Mouse (Mus musculus) stomach, postnatal 0 days (tissue): ENCODE results near the gene BB287469.
"Not testable (repeated sequence)": the region's sequence is repeated elsewhere in the genome, so short reads cannot be mapped to it uniquely, and the experiment has no call there.

Source experiments
- CTCF ChIP-seq: IDR thresholded peaks from 2 replicates; pipeline ENCODE4 v1.5.1; 2016; ENCODE audit warnings: antibody characterized with exemption, low read depth, mild to moderate bottlenecking, moderate library complexity
- EP300 ChIP-seq: optimal IDR thresholded peaks from 2 replicates; pipeline ENCODE3; 2016; ENCODE audit warnings: antibody characterized with exemption

DNA sequence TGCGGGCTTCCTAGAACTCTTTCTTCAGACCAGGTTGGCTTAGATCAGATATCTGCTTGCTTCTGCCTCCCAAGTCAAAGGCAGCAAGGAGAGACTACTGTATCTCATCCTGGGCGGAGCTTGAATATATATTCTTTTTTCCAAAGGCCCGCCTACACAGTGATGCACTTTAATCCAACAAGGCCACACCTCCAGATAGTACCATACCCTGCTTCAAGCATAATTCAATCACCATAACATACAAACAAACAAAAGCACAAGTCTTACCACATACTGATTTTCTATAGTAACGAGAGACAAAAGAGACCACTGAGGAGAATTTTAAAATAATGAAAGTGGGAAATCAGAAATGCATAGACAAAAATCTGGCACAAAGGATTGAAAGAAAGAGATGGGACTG lies 40.7 kb upstream of the BB287469 start, which contains the start of gene Gm21319:
- not testable (repeated sequence) for TF ChIP-seq CTCF, EP300
